Mouse (Mus musculus) kidney, adult 2 months (tissue): ENCODE data around the gene Fdxr. TPM values are rescaled to one million over a fixed set of nuclear protein-coding genes. Genes with fewer than 3 reads are reported as not detected.

Source experiments
- DNase-seq: peaks from one replicate; pipeline ENCODE4 v3.0.0; 2021
- H3K27ac ChIP-seq: fragments of 200-500 bp; 2 replicates; pipeline ENCODE4 v1.5.1; 2012; ENCODE audit warnings: low read depth, low read length, control low read depth, inconsistent platforms; ENCODE audit not compliant: insufficient read depth
- H3K27me3 ChIP-seq: fragments of 200-500 bp; replicated peaks from 2 replicates; pipeline ENCODE4 v1.6.1; 2012; ENCODE audit warnings: mild to moderate bottlenecking, moderate library complexity, low read length, inconsistent platforms; ENCODE audit not compliant: control insufficient read depth, insufficient read depth
- H3K36me3 ChIP-seq: fragments of 200-500 bp; 2 replicates; pipeline ENCODE4 v1.6.1; 2012; ENCODE audit warnings: mild to moderate bottlenecking, moderate library complexity, low read length, inconsistent platforms; ENCODE audit not compliant: control insufficient read depth, insufficient read depth
- H3K4me1 ChIP-seq: fragments of 200-500 bp; 2 replicates; pipeline ENCODE4 v1.6.1; 2011; ENCODE audit warnings: low read length; ENCODE audit not compliant: control insufficient read depth, insufficient read depth
- H3K4me3 ChIP-seq: fragments of 200-500 bp; 2 replicates; pipeline ENCODE4 v1.5.1; 2011; ENCODE audit warnings: mild to moderate bottlenecking, low read depth, low read length, control low read depth; ENCODE audit not compliant: insufficient read depth
- CTCF ChIP-seq: fragments of 200-500 bp; conservative IDR thresholded peaks from 2 replicates; pipeline ENCODE4 v1.5.1; 2011; ENCODE audit warnings: low read depth, mild to moderate bottlenecking, control low read depth, low read length, moderate library complexity, mixed read lengths; ENCODE audit not compliant: insufficient read depth, insufficient read length
- POLR2A ChIP-seq: fragments of 200-500 bp; IDR thresholded peaks from one replicate; pipeline ENCODE4 v1.6.1; 2011; ENCODE audit warnings: low read depth, low read length, control low read depth
- WGBS: fragments of 180-500 bp; shearing (Covaris S2); methylation state at CpG from one replicate; pipeline ENCODE4 v1.1.7; 2018; 5-methylcytosine and 5-hydroxymethylcytosine counted together
- polyA plus RNA-seq: library from polyadenylated mRNA; depleted of rRNA; stranded (reverse); fragments of >200 nt; gene quantifications from 2 replicates; pipeline ENCODE4 v1.2.3, GENCODE M21; 2012

Fdxr gene
- polyA plus RNA-seq, 1 experiment: 18.0 TPM

GRCm38 (mm10) chr11:115282723-115283485 lies 6.1 kb upstream of the Fdxr start:
- Histone ChIP-seq H3K36me3 (no peaks in the 10 kb centered on the region), H3K27ac (peak overlapping the region; percentile 41; the same call in 1 of the 2 replicates), H3K4me1 (no peaks in the 10 kb centered on the region), H3K27me3 (no peaks in the 10 kb centered on the region), H3K4me3 (no peak overlapping the region)
- peak; percentile 33 for DNase-seq
- no peak for TF ChIP-seq CTCF
- no peak for TF ChIP-seq POLR2A
- WGBS: 77% methylated on average over 8 of the region's 8 CpGs

GRCm38 (mm10) chr11:115282295-115282694 lies 5.4 kb upstream of the Fdxr start:
- Histone ChIP-seq H3K27me3 (no peaks in the 10 kb centered on the region), H3K27ac (peak overlapping the region; percentile 51; the same call in 1 of the 2 replicates), H3K4me1 (peaks cover 3% of the 10 kb centered on the region; the same call in 1 of the 2 replicates), H3K4me3 (no peak overlapping the region), H3K36me3 (no peaks in the 10 kb centered on the region)
- WGBS: 67% methylated on average over 8 of the region's 8 CpGs
- no peak for DNase-seq
- TF ChIP-seq POLR2A (no peak), CTCF (no peak)

GRCm38 (mm10) chr11:115279726-115280125 lies 2.9 kb upstream of the Fdxr start:
- DNase-seq: no peak
- H3K4me1 ChIP-seq: peaks cover 3% of the 10 kb centered on the region; the same call in 1 of the 2 replicates
- 87% methylated on average over 1 of the region's 1 CpGs for WGBS
- no peak for TF ChIP-seq CTCF
- no peak for TF ChIP-seq POLR2A
- no peaks in the 10 kb centered on the region for H3K36me3 ChIP-seq
- no peaks in the 10 kb centered on the region for H3K27me3 ChIP-seq
- H3K27ac ChIP-seq: no peak overlapping the region
- no peak overlapping the region for H3K4me3 ChIP-seq

- no peak overlapping the region for H3K27ac ChIP-seq
- WGBS: 74% methylated on average over 6 of the region's 6 CpGs
- H3K4me3 ChIP-seq: no peak overlapping the region
- no peaks in the 10 kb centered on the region for H3K27me3 ChIP-seq
- TF ChIP-seq POLR2A: no peak
- no peak for TF ChIP-seq CTCF
- no peaks in the 10 kb centered on the region for H3K36me3 ChIP-seq
- H3K4me1 ChIP-seq: peaks cover 3% of the 10 kb centered on the region; the same call in 1 of the 2 replicates
- no peak for DNase-seq
Measured at GRCm38 (mm10) chr11:115278176-115278575, 1.3 kb upstream of the Fdxr start.

- peak overlapping the region; percentile 62 for H3K4me3 ChIP-seq
- 13% methylated on average over 7 of the region's 7 CpGs for WGBS
- no peaks in the 10 kb centered on the region for H3K36me3 ChIP-seq
- no peak for DNase-seq
- TF ChIP-seq POLR2A (no peak), CTCF (no peak)
- H3K27me3 ChIP-seq: no peaks in the 10 kb centered on the region
- H3K27ac ChIP-seq: peak overlapping the region; percentile 88
- H3K4me1 ChIP-seq: peaks cover 3% of the 10 kb centered on the region; the same call in 1 of the 2 replicates
Measured at GRCm38 (mm10) chr11:115277604-115277975, 740 bp upstream of the Fdxr start.

DNA sequence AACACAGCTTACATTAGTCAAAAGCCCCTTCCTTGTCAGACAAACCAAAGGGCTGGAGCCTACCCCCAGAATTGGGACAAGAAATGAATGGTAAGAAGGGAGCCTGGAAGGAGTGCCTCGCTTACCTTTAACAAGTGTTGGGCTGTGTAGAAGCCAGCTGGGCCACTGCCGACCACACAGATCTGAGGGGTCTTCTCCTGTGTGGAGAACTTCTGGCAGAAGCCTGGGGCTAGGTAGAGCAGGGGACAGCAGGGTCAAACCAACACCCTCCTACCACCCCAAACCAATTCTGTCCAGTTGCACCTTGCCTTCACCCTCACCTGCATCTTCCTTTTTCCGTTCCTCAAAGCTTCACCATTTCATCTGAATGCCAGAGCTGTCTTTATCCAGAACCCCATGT lies 896 bp downstream of the Fdxr start:
- WGBS: 72% methylated on average over 3 of the region's 3 CpGs
- no peak for TF ChIP-seq POLR2A
- TF ChIP-seq CTCF: no peak
- no peak for DNase-seq
- Histone ChIP-seq H3K27ac (no peak overlapping the region), H3K36me3 (no peaks in the 10 kb centered on the region), H3K4me1 (peaks cover 3% of the 10 kb centered on the region; the same call in 1 of the 2 replicates), H3K27me3 (no peaks in the 10 kb centered on the region), H3K4me3 (no peak overlapping the region)

DNA sequence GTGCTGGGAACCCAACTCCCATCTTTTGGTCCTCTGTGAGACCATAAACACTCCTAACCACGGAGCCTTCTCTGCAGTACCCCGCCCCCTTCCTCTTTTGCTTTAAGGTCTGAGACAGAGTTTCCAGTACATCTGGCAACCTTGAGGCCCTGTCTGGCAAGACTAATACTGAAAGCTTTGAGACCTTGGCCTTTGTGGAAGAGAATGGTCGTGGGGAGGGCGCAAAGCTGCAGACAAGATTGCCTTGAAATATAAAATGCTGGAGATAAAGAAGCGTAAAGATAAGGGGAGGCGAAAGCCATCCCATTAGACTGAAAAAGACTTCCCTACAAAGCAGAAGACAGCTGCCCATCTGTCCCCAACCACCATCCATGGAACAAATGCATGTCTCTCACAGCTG lies 1.3 kb downstream of the Fdxr start:
- WGBS: 87% methylated on average over 6 of the region's 6 CpGs
- Histone ChIP-seq H3K27me3 (no peaks in the 10 kb centered on the region), H3K4me1 (peaks cover 3% of the 10 kb centered on the region; the same call in 1 of the 2 replicates), H3K4me3 (no peak overlapping the region), H3K36me3 (no peaks in the 10 kb centered on the region), H3K27ac (no peak overlapping the region)
- TF ChIP-seq POLR2A: no peak
- TF ChIP-seq CTCF: no peak
- DNase-seq: no peak
